Mouse (Mus musculus) CD4-positive, CD25-positive, alpha-beta regulatory T cell, adult 4 months (primary cell): ENCODE results near the gene Plcb1. TPM values are rescaled to one million over a fixed set of nuclear protein-coding genes. Genes with fewer than 3 reads are reported as not detected.

Source experiments
- ATAC-seq: one replicate; pipeline ENCODE4 v1.8.0; 2017
- polyA plus RNA-seq, 2 experiments: library from polyadenylated mRNA; unstranded; fragments of 100-300 nt; shearing (Covaris generic); gene quantifications; one replicate each; pipeline ENCODE4 v1.2.1; 2017

Gene Plcb1
- polyA plus RNA-seq, 2 experiments from 2014 or later, result not detected

DNA sequence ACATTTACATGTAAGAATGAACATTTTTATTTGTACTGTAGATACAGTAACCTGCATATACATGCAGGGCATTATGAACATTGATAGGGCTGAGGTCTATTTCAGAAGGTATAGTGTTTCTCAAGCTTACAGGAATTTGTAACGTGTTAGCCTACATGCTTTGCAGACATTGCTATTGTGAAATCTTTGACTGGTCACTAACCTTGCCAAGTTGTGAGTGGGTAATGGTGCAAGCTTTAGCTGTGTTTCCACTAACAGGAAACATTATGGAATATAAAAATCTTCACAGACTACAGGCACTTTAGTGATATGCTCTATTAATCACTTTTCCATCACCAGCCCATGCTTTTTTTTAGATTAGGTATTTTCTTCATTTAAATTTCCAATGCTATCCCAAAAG lies 289.5 kb downstream of the Plcb1 start:
- no peak for ATAC-seq

- no peak for ATAC-seq
Observed at GRCm38 (mm10) chr2:135092588-135093162, 306.8 kb downstream of the Plcb1 start.

- no peak for ATAC-seq
Observed at GRCm38 (mm10) chr2:135101292-135101691, 315.4 kb downstream of the Plcb1 start.

DNA sequence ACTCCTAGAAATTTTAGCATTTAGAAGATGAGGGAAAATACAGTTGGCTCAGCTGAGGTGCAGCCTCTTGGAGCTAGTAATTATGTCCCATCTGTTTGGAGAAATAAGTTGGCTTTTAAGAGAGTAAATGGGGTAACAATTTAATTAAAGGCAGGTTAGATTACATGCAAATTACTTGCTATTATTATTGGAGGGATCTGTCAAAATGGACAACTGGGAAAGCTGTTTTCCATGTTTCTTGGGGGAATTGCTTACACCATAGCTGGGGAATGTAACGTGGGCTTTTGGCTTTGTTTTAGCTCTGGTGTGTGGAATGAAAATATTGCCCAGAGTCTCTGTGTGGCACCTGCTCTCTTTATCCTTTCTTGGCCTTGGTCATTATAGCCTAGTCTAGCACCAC lies 316.1 kb downstream of the Plcb1 start:
- ATAC-seq, result no peak

GRCm38 (mm10) chr2:135106649-135107048 lies 320.8 kb downstream of the Plcb1 start:
- no peak for ATAC-seq

DNA sequence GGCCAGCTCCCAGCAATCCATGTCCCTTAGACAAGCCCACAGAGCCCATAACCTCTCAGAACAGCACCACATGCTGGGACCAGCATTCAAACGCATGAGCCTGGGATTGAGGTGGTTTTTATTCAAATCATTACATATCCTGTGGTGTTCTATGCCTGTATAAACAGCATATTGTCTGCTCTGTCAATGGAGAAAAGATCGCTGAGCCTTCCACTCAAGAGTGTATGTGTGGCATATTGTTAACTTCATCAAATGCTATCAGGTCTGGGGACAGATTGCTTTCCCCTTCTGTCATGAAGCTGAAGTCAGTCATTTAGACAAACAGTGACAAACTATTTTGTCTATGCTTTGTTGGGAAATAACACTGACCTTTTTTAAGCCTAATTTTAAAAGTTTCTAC lies 322.7 kb downstream of the Plcb1 start:
- ATAC-seq, result no peak

GRCm38 (mm10) chr2:135114501-135115128 lies 328.7 kb downstream of the Plcb1 start:
- no peak for ATAC-seq

DNA sequence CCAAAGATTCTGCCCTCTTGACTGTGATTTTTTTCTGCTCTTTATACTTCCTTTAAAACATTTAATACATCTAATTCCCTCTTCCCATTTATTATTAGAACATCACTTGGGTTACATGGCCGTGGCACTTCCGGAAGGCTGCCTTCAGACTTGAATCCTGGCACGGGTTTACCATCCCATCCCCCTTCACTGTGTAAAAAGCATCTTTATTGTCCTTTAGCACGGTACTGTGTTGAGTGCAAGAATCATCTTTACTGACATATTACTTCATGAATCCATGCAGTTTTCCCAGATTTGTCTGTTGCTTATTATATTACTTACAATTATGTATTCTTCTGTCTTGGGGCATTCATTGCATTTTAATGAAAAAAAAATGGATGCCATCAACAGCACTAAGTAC lies 337.2 kb downstream of the Plcb1 start:
- ATAC-seq, result no peak

DNA sequence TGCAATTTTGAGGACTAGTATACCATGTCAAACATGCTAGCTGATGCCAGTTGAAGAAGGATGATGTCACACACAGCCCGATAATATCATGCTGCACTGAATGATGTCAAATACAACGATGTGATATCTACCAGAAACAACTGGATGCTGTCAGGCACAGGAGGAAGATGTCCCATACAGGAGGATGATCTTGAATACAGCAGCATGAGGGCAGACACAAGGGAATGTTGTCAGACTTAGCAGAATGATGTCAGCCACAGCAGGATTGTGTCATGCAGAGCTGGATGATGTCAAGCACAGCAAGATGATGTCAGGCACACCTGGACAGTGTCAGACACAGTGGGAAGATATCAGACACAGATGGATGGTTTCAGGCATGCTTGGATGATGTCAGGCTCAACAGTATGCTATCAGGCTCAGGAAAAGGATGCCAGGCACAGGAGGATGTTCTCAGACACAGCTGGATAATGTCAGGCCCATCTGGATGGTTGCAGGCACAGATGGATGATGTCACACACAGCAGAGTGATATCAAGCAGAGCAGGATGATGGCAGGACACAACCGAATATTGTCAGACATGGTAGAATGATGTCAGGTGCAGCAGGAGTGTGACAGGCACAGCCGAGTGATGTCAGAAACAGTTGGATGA lies 338.0 kb downstream of the Plcb1 start:
- ATAC-seq, result no peak

- no peak for ATAC-seq
Observed at GRCm38 (mm10) chr2:135140576-135140975, 354.7 kb downstream of the Plcb1 start.

DNA sequence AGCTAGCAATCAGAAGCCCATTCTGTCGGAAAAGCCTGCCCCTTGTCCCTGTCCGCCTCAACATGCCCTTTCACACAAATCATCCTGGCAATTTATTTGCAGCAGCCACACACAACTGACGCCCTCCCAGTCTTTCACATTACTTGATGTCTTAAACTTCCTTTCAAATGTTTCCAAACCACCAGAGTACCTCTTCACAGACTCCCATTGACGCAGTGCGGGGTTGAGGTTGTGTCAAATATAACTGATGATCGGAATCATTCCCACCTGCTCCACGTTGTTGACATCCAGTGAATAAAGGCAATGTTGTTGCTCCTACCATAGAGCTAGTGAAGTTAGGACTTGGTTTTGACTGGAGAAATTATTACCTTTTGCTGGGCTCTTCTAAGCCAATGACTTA lies 366.4 kb downstream of the Plcb1 start:
- no peak for ATAC-seq

- no peak for ATAC-seq
Observed at GRCm38 (mm10) chr2:135153248-135153647, 367.4 kb downstream of the Plcb1 start.

GRCm38 (mm10) chr2:135156055-135156454 lies 370.2 kb downstream of the Plcb1 start:
- no peak for ATAC-seq

GRCm38 (mm10) chr2:135157961-135158360 lies 372.1 kb downstream of the Plcb1 start:
- ATAC-seq, result no peak

DNA sequence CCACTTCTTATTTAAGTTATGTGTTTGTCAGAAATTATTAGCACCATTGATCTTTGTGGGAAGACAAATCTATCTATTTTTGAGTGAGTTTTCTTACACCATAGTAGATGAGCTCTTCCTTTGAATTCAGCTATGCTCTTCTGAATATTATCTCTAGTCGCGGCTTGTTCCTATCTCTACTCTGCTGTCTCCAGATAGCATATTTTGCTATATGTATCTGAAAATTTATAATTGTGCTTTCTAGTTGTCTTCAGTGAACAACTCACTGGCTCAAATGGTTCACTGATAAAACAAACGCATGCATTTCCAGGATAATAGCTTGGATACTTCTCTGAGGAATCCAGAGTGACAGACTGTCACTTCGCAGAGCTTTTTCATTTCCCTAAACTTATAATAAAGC lies 375.8 kb downstream of the Plcb1 start:
- no peak for ATAC-seq

- no peak for ATAC-seq
Observed at GRCm38 (mm10) chr2:135165512-135165911, 379.6 kb downstream of the Plcb1 start.

DNA sequence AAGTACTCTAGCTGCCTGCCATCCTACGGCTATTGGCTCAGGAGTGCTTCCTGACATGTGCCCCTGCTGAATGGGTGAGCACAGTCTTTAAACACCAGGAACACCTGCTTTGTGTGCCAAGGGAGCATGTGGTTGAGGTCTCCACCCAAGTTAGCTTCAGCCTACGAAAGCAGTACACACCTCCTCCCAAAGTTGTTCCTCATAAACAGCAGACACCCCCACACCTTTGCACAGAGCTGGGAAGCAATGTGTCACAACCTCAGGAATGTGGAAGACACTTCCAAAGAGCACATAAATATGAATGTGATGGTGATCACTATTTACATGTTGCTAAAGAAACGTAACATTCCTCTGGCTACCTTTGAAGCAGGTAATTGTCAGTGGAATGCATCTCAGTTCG lies 389.7 kb downstream of the Plcb1 start:
- no peak for ATAC-seq

- ATAC-seq, result no peak
Observed at GRCm38 (mm10) chr2:135187659-135188058, 401.8 kb downstream of the Plcb1 start.

GRCm38 (mm10) chr2:135200830-135201229 lies 415.0 kb downstream of the Plcb1 start:
- ATAC-seq, result no peak

- no peak for ATAC-seq
Observed at GRCm38 (mm10) chr2:135202390-135202789, 416.5 kb downstream of the Plcb1 start.

GRCm38 (mm10) chr2:135204141-135205120 lies 418.6 kb downstream of the Plcb1 start:
- ATAC-seq, result no peak

- no peak for ATAC-seq
Observed at GRCm38 (mm10) chr2:135208890-135209289, 423.0 kb downstream of the Plcb1 start.
